Mouse (Mus musculus): ENCODE results near the gene Smad1. TPM values are rescaled to one million over a fixed set of nuclear protein-coding genes. Genes with fewer than 3 reads are reported as not detected.

Gene Smad1
- polyA plus RNA-seq, 1 experiment = 48.0 TPM

DNA sequence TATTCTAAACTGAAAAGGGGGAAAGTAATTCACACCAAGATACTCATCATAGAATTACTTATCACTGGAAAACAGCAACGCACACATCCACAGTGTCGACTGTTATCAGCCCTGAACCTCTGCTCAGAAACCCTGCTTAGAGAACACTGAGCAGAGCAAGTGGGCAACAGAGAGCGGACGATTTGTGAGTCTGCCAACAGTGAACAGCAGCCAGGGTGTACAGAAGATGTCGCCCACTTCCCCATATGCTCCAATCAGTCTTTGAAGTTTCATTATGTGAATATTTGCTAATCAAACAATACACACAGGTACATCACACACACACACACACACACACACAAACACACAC lies 23.6 kb downstream of the Smad1 start:
- no peak overlapping the region for H3K27ac ChIP-seq (ENCODE audit: control insufficient read depth, insufficient read depth, low read length)
- peaks cover 31% of the 10 kb centered on the region for H3K4me1 ChIP-seq (replicated peaks; ENCODE audit: control insufficient read depth, insufficient read depth, low read length)
- DNase-seq = no peak
- no peak for TF ChIP-seq CTCF (IDR thresholded peaks at IDR 0.05; ENCODE audit: borderline replicate concordance, control insufficient read depth, extremely low read depth, insufficient read depth, low read length, poor library complexity)
- no peak for TF ChIP-seq POLR2A (IDR thresholded peaks at IDR 0.05; ENCODE audit: control insufficient read depth, extremely low read depth, insufficient read depth, low read length, poor library complexity)
- no peaks in the 10 kb centered on the region for H3K27me3 ChIP-seq (ENCODE audit: control insufficient read depth, insufficient read depth, low read length)
- WGBS = 53% methylated on average over 5 of the region's 5 CpGs
- H3K4me3 ChIP-seq (ENCODE audit: control insufficient read depth, insufficient read depth, low read length) = no peak overlapping the region
- H3K36me3 ChIP-seq (ENCODE audit: control insufficient read depth, insufficient read depth, low read length) = no peaks in the 10 kb centered on the region

DNA sequence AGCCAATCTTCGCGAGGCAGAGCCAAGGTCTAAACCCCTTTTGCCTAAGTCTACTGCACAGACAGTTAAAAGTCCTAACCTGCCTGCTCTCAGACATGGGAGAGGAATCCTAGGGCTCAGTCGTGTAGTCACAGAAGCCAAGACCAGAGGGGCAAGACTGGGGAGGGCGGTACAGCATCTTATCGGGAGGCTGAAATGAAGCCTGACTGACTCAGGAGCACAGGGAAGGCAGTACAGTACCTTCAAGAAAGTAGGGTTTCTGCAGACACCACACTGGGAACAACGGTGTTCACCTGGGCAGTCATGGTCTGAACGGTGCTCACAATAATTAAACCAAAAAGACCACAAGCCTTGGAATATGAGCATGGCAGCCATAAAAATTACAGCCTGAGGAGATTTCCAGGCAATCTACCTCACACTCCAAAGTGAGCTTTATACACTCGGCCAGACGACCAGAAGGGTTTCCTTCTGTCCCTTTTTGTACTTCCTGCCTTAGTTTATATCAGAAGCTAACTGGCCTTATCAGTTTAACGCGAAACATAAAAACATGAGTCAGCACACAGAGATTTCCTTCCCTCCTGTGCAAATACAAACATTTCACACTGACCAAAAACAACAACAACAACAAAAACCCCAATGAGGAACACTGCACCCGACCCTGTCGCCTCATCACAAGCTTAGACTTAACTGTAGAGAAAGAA lies 24.1 kb downstream of the Smad1 start:
- no peak for DNase-seq
- Histone ChIP-seq H3K27ac (ENCODE audit: control insufficient read depth, insufficient read depth, low read length) (no peak overlapping the region), H3K4me1 (replicated peaks; ENCODE audit: control insufficient read depth, insufficient read depth, low read length) (peaks cover 34% of the 10 kb centered on the region), H3K36me3 (ENCODE audit: control insufficient read depth, insufficient read depth, low read length) (no peaks in the 10 kb centered on the region), H3K4me3 (ENCODE audit: control insufficient read depth, insufficient read depth, low read length) (no peak overlapping the region), H3K27me3 (ENCODE audit: control insufficient read depth, insufficient read depth, low read length) (no peaks in the 10 kb centered on the region)
- TF ChIP-seq CTCF (IDR thresholded peaks at IDR 0.05; ENCODE audit: borderline replicate concordance, control insufficient read depth, extremely low read depth, insufficient read depth, low read length, poor library complexity) (no peak), POLR2A (IDR thresholded peaks at IDR 0.05; ENCODE audit: control insufficient read depth, extremely low read depth, insufficient read depth, low read length, poor library complexity) (no peak)
- 32% methylated on average over 13 of the region's 13 CpGs for WGBS

- no peak for TF ChIP-seq CTCF (IDR thresholded peaks at IDR 0.05; ENCODE audit: borderline replicate concordance, control insufficient read depth, extremely low read depth, insufficient read depth, low read length, poor library complexity)
- no peak for TF ChIP-seq POLR2A (IDR thresholded peaks at IDR 0.05; ENCODE audit: control insufficient read depth, extremely low read depth, insufficient read depth, low read length, poor library complexity)
- H3K4me3 ChIP-seq (ENCODE audit: control insufficient read depth, insufficient read depth, low read length) = no peak overlapping the region
- no peak overlapping the region for H3K27ac ChIP-seq (ENCODE audit: control insufficient read depth, insufficient read depth, low read length)
- DNase-seq = no peak
- 44% methylated on average over 5 of the region's 5 CpGs for WGBS
- peaks cover 29% of the 10 kb centered on the region for H3K4me1 ChIP-seq (replicated peaks; ENCODE audit: control insufficient read depth, insufficient read depth, low read length)
- H3K36me3 ChIP-seq (ENCODE audit: control insufficient read depth, insufficient read depth, low read length) = no peaks in the 10 kb centered on the region
- no peaks in the 10 kb centered on the region for H3K27me3 ChIP-seq (ENCODE audit: control insufficient read depth, insufficient read depth, low read length)
These were observed 24.9 kb downstream of the Smad1 start for GRCm38 (mm10) chr8:79374410-79374809.

- no peak overlapping the region for H3K27ac ChIP-seq (ENCODE audit: control insufficient read depth, insufficient read depth, low read length)
- DNase-seq = no peak
- no peak for TF ChIP-seq POLR2A (IDR thresholded peaks at IDR 0.05; ENCODE audit: control insufficient read depth, extremely low read depth, insufficient read depth, low read length, poor library complexity)
- peaks cover 29% of the 10 kb centered on the region for H3K4me1 ChIP-seq (replicated peaks; ENCODE audit: control insufficient read depth, insufficient read depth, low read length)
- H3K36me3 ChIP-seq (ENCODE audit: control insufficient read depth, insufficient read depth, low read length) = no peaks in the 10 kb centered on the region; the same call in 1 of the 2 replicates
- 95% methylated on average over 6 of the region's 6 CpGs for WGBS
- no peaks in the 10 kb centered on the region for H3K27me3 ChIP-seq (ENCODE audit: control insufficient read depth, insufficient read depth, low read length)
- no peak overlapping the region for H3K4me3 ChIP-seq (ENCODE audit: control insufficient read depth, insufficient read depth, low read length)
These were observed 25.8 kb downstream of the Smad1 start for GRCm38 (mm10) chr8:79373563-79373962.

GRCm38 (mm10) chr8:79372960-79373359 lies 26.4 kb downstream of the Smad1 start:
- DNase-seq = no peak
- H3K4me3 ChIP-seq (ENCODE audit: control insufficient read depth, insufficient read depth, low read length) = no peak overlapping the region
- no peaks in the 10 kb centered on the region; the same call in 1 of the 2 replicates for H3K36me3 ChIP-seq (ENCODE audit: control insufficient read depth, insufficient read depth, low read length)
- no peaks in the 10 kb centered on the region for H3K27me3 ChIP-seq (ENCODE audit: control insufficient read depth, insufficient read depth, low read length)
- H3K27ac ChIP-seq (ENCODE audit: control insufficient read depth, insufficient read depth, low read length) = no peak overlapping the region
- TF ChIP-seq POLR2A (IDR thresholded peaks at IDR 0.05; ENCODE audit: control insufficient read depth, extremely low read depth, insufficient read depth, low read length, poor library complexity) (no peak), CTCF (IDR thresholded peaks at IDR 0.05; ENCODE audit: borderline replicate concordance, control insufficient read depth, extremely low read depth, insufficient read depth, low read length, poor library complexity) (no peak)
- WGBS = 90% methylated on average over 8 of the region's 8 CpGs
- peaks cover 27% of the 10 kb centered on the region for H3K4me1 ChIP-seq (replicated peaks; ENCODE audit: control insufficient read depth, insufficient read depth, low read length)

GRCm38 (mm10) chr8:79372521-79372920 lies 26.8 kb downstream of the Smad1 start:
- Histone ChIP-seq H3K4me3 (ENCODE audit: control insufficient read depth, insufficient read depth, low read length) (no peak overlapping the region), H3K36me3 (ENCODE audit: control insufficient read depth, insufficient read depth, low read length) (no peaks in the 10 kb centered on the region; the same call in 1 of the 2 replicates), H3K27ac (ENCODE audit: control insufficient read depth, insufficient read depth, low read length) (no peak overlapping the region), H3K27me3 (ENCODE audit: control insufficient read depth, insufficient read depth, low read length) (no peaks in the 10 kb centered on the region), H3K4me1 (replicated peaks; ENCODE audit: control insufficient read depth, insufficient read depth, low read length) (peaks cover 27% of the 10 kb centered on the region)
- TF ChIP-seq POLR2A (IDR thresholded peaks at IDR 0.05; ENCODE audit: control insufficient read depth, extremely low read depth, insufficient read depth, low read length, poor library complexity) (no peak), CTCF (IDR thresholded peaks at IDR 0.05; ENCODE audit: borderline replicate concordance, control insufficient read depth, extremely low read depth, insufficient read depth, low read length, poor library complexity) (no peak)
- WGBS = 89% methylated on average over 9 of the region's 9 CpGs
- no peak for DNase-seq

- H3K27ac ChIP-seq (ENCODE audit: control insufficient read depth, insufficient read depth, low read length) = no peak overlapping the region
- H3K36me3 ChIP-seq (ENCODE audit: control insufficient read depth, insufficient read depth, low read length) = no peaks in the 10 kb centered on the region; the same call in 1 of the 2 replicates
- peaks cover 27% of the 10 kb centered on the region for H3K4me1 ChIP-seq (replicated peaks; ENCODE audit: control insufficient read depth, insufficient read depth, low read length)
- no peak for DNase-seq
- no peaks in the 10 kb centered on the region for H3K27me3 ChIP-seq (ENCODE audit: control insufficient read depth, insufficient read depth, low read length)
- 89% methylated on average over 9 of the region's 9 CpGs for WGBS
- no peak for TF ChIP-seq POLR2A (IDR thresholded peaks at IDR 0.05; ENCODE audit: control insufficient read depth, extremely low read depth, insufficient read depth, low read length, poor library complexity)
- TF ChIP-seq CTCF (IDR thresholded peaks at IDR 0.05; ENCODE audit: borderline replicate concordance, control insufficient read depth, extremely low read depth, insufficient read depth, low read length, poor library complexity) = no peak
- H3K4me3 ChIP-seq (ENCODE audit: control insufficient read depth, insufficient read depth, low read length) = no peak overlapping the region
These were observed 27.2 kb downstream of the Smad1 start for GRCm38 (mm10) chr8:79372084-79372483.
